ENCODE assay signal across 29 mouse cellular contexts in the genomic region with DNA sequence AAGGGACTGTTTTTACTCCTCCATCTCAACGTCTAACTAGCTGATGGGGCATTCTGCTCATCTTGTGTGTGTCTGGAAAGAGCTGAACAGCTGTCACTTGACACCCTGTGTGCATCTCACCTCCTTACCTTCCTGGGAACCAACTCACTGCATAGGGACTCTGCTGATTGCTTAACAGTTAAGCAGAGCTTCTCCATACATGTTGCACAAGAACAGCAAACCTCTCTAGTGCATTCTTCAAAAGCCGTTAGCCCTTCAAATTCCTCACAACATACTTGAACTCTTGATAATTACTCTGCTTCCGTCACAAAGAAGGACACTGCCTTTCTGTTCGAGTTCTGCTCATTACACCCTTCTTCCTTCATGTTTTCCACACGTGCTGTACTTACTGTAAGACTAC.
DNase-seq lines count a peak whose midpoint lies in the region; ATAC-seq and TF ChIP-seq lines count a peak whose summit lies in the region.
"Had no signal": no experiment of that assay in that cellular context is flagged by ENCODE, and none has a peak within 500 bp of the region (broad histone marks: within the 10 kb centered on the region; RNA-seq: fewer than 3 reads in every experiment).

No protein-coding gene starts in this region.

- WGBS in kidney, postnatal 0 days: 48% methylated on average over 5 of the region's 5 CpGs
- WGBS in lung, embryonic 15.5 days: 23% methylated on average over 5 of the region's 5 CpGs

- no peak for TF ChIP-seq CTCF in kidney, postnatal 0 days (IDR thresholded peaks at IDR 0.05; ENCODE audit: low read depth)

- 0 out of 2 replicates have a peak, but pooled peaks cover 6% of the 10 kb centered on the region for H3K4me1 ChIP-seq in kidney, postnatal 0 days (replicated peaks; ENCODE audit: insufficient read depth, low read length)
- peaks cover 42% of the 10 kb centered on the region for H3K4me1 ChIP-seq in lung, embryonic 15.5 days
- H3K4me1 ChIP-seq: embryonic facial prominence, embryonic 10.5 days; embryonic facial prominence, embryonic 15.5 days; forebrain, embryonic 12.5 days; limb, embryonic 10.5 days; midbrain, embryonic 10.5 days had no signal

- ATAC-seq in kidney, postnatal 0 days (replicated peaks; ENCODE audit: low FRiP score, low read depth): no peak
- peak; percentile 40; the same call in 1 of the 2 replicates for ATAC-seq in lung, embryonic 15.5 days (ENCODE audit: borderline replicate concordance, extremely low read depth, low FRiP score, low TSS enrichment)
- ATAC-seq in megakaryocyte progenitor cell, adult 5-6 weeks (replicated peaks; ENCODE audit: poor library complexity): peak; percentile 68
- ATAC-seq: CD4-positive, CD25-positive, alpha-beta regulatory T cell, adult 4 months; hindbrain, embryonic 16.5 days; intestine, embryonic 15.5 days had no signal

- no peak overlapping the region for H3K4me2 ChIP-seq in kidney, postnatal 0 days (ENCODE audit: low read length)
- no peak overlapping the region for H3K4me2 ChIP-seq in lung, embryonic 15.5 days
- H3K4me2 ChIP-seq: embryonic facial prominence, embryonic 15.5 days; forebrain, embryonic 12.5 days; heart, embryonic 11.5 days; intestine, embryonic 15.5 days; limb, embryonic 15.5 days had no signal

- no peaks in the 10 kb centered on the region for H3K36me3 ChIP-seq in kidney, postnatal 0 days (ENCODE audit: insufficient read depth, low read length)
- H3K36me3 ChIP-seq in lung, embryonic 15.5 days: no peaks in the 10 kb centered on the region
- H3K36me3 ChIP-seq: embryonic facial prominence, embryonic 10.5 days; embryonic facial prominence, embryonic 15.5 days; intestine, embryonic 15.5 days; limb, embryonic 10.5 days; limb, embryonic 15.5 days had no signal

- H3K27ac ChIP-seq in kidney, postnatal 0 days: no peak overlapping the region
- H3K27ac ChIP-seq in lung, embryonic 15.5 days: peak overlapping the region; percentile 4; the same call in 1 of the 2 replicates
- H3K27ac ChIP-seq: embryonic facial prominence, embryonic 10.5 days; forebrain, embryonic 12.5 days; limb, embryonic 10.5 days; limb, embryonic 15.5 days; liver, embryonic 14.5 days; midbrain, embryonic 10.5 days had no signal

- no peaks in the 10 kb centered on the region for H3K27me3 ChIP-seq in kidney, postnatal 0 days (ENCODE audit: insufficient read depth, low read length)
- no peaks in the 10 kb centered on the region for H3K27me3 ChIP-seq in lung, embryonic 15.5 days
- H3K27me3 ChIP-seq: embryonic facial prominence, embryonic 15.5 days; forebrain, embryonic 12.5 days; intestine, embryonic 15.5 days; limb, embryonic 15.5 days had no signal

- H3K4me3 ChIP-seq in kidney, postnatal 0 days (replicated peaks; ENCODE audit: low read depth, low read length): no peak overlapping the region
- no peak overlapping the region for H3K4me3 ChIP-seq in lung, embryonic 15.5 days
- H3K4me3 ChIP-seq: embryonic facial prominence, embryonic 10.5 days; embryonic facial prominence, embryonic 15.5 days; forebrain, embryonic 12.5 days; intestine, embryonic 15.5 days; limb, embryonic 10.5 days; limb, embryonic 15.5 days; midbrain, embryonic 10.5 days had no signal

- no peaks in the 10 kb centered on the region for H3K9me3 ChIP-seq in kidney, postnatal 0 days (replicated peaks; ENCODE audit: low read length)
- H3K9me3 ChIP-seq in lung, embryonic 15.5 days: no peaks in the 10 kb centered on the region
- H3K9me3 ChIP-seq: embryonic facial prominence, embryonic 10.5 days; embryonic facial prominence, embryonic 15.5 days; forebrain, embryonic 12.5 days; intestine, embryonic 15.5 days; limb, embryonic 10.5 days; limb, embryonic 15.5 days; midbrain, embryonic 10.5 days had no signal

- no peak overlapping the region for H3K9ac ChIP-seq in kidney, postnatal 0 days (ENCODE audit: low read depth, low read length)
- no peak overlapping the region for H3K9ac ChIP-seq in lung, embryonic 15.5 days
- H3K9ac ChIP-seq: embryonic facial prominence, embryonic 15.5 days; forebrain, embryonic 12.5 days; intestine, embryonic 15.5 days; limb, embryonic 15.5 days; liver, embryonic 14.5 days had no signal

- DNase-seq in kidney, postnatal 0 days (ENCODE audit: low spot score): peak; percentile 44
- DNase-seq in kidney, adult 9 months: no peak
- peak; percentile 22 for DNase-seq in lung, postnatal 14 days
- no peak for DNase-seq in spleen, adult 12 weeks (ENCODE audit: low spot score)
- DNase-seq in spleen, postnatal 4 days (ENCODE audit: low spot score in 2 of 2): no peak
- no peak for DNase-seq in neural tube, embryonic 10.5 days (ENCODE audit: extremely low spot score, low spot score)
- DNase-seq: adrenal gland, adult 2 months; adrenal gland, postnatal 36 days; cerebellum, adult 18-20 months; cerebellum, postnatal 25 days; gastrocnemius, postnatal 10 days; heart, postnatal 14 days; kidney, adult 2 months; kidney, postnatal 10 days; layer of hippocampus, postnatal 36 days; right cerebral cortex, postnatal 25 days had no signal

Comparison
In these comparisons a context has a peak if more than half of its experiments do, and no peak if none do; other contexts are left out.
1. DNase-seq: peak in kidney, postnatal 0 days (single experiment) and lung, postnatal 14 days (single experiment); none in kidney, adult 9 months (single experiment), spleen, adult 12 weeks (single experiment), spleen, postnatal 4 days (0 of 2) and neural tube, embryonic 10.5 days (single experiment).